Mouse (Mus musculus) small intestine, adult 2 months (tissue): ENCODE data around the gene Lmod1.

Source experiments
- CTCF ChIP-seq: fragments of 200-500 bp; IDR thresholded peaks from 2 replicates; pipeline ENCODE4 v1.5.1; 2012; ENCODE audit warnings: low read depth, mild to moderate bottlenecking, control low read depth, inconsistent platforms, low read length, moderate library complexity, mixed read lengths; ENCODE audit not compliant: insufficient replicate concordance, insufficient read length; ENCODE audit errors: extremely low read depth
- POLR2A ChIP-seq: fragments of 200-500 bp; IDR thresholded peaks from 2 replicates; pipeline ENCODE4 v1.6.1; 2012; ENCODE audit warnings: low read depth, mild to moderate bottlenecking, control low read depth, inconsistent platforms, low read length, moderate library complexity

- TF ChIP-seq POLR2A (no peak), CTCF (no peak)
These were observed 12.4 kb upstream of the Lmod1 start for GRCm38 (mm10) chr1:135312201-135312600.
